Mouse (Mus musculus) neural tube, embryonic 10.5 days (tissue): Measurements from ENCODE around the gene Ubr7.

ENCODE experiments used
- DNase-seq: peaks from one replicate; pipeline ENCODE4 v3.0.0-alpha.2; 2017; ENCODE audit warnings: low spot score; ENCODE audit errors: extremely low spot score

Ubr7 gene

DNA sequence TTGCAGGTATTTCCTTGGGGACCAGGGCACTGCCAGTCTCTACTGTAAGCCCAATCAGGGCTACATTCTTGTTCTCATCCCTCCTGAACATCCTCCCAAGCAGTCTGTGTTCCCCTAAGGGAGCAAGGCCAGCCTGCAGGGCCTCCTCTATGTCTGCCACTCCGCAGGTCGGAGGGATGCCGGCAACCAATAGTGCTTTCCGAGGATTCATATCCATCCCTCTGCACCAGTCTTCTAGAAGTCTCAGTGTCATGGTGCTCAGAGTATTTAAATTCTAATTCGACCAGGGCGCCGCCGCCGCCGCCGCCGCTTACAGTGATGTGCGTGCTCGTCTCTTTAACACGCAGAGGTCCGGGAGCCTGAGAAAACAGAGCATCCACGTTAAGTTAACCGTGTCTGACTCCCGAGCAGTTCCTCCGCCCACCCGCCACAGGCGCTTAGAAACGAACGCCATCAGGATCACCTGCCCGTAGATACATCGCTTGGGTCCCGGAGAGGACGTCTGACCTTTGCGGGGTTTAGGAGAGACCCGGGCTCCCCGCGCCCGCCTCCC is 14.7 kb upstream of the Ubr7 start:
- no peak for DNase-seq

DNA sequence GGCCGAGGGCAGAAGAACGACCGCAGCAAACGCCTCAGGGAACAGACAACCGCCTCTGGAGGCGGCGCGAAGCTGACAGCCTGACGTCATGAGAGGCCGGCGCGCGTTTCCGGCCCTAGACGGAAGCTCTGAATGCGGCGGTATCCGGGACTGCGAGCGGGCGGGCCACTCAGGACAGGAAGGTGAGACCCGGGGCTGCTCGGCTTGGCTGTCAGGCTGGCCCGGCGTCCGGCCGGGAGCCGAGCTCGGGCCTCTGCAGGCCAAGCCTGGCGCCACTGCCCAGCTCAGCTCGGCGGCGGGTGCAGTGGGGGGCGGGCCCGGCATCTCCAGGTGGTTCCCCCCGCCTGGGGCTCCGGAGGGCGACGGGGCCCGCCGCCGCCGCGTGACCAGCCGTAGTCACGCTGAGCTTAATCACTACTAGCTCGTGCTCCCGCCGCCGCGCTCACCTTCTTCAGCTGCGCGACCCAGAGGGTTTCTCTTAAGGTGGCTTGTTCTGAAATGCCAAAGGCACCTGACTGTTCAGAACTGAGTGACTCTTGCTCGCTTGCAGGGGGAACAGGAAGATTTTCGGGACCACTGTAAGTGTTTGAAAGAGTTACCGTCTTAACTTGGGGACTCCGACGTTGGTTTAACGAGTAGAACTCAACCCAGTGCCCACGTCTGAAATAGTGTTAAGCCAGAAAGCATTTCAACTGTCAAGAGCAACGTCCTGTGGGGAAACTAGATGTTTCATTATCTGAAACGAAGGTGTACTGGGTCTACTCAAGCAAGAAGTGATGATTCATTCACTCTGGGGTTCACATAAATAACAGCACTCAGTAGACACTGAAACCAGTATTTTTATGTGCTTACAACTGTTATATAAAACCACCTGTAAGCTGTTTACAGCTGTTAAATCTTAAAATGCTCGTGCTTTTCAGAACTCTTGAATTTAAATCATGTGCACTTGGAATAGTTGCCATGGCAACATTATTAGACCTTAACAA is 13.9 kb upstream of the Ubr7 start, which contains the start of the genes Moap1 and Tmem251:
Moap1 (minus strand) TSS at position 73 of the 986 bp plus-strand sequence.
Tmem251 (plus strand) TSS at position 174 of the 986 bp plus-strand sequence.
- peak; percentile 93 for DNase-seq

DNA sequence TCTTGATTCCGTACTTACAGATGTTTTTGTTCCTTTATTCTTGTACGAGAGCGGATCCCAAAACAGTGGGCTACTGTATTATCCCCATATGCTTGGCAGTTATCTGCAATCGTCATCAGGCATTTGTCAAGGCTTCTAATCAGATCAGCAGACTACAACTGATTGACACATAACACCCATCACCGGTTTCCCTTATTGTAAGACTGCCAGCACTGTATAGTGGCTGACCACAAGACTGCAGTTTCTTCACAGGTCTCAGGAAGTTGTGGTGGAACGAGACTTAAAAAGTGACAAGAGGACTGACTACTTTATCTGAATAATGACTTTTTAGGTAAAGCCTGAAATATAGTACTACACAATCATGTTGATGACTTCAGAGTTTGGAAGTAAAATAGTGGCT is 12.9 kb upstream of the Ubr7 start:
- no peak for DNase-seq

DNA sequence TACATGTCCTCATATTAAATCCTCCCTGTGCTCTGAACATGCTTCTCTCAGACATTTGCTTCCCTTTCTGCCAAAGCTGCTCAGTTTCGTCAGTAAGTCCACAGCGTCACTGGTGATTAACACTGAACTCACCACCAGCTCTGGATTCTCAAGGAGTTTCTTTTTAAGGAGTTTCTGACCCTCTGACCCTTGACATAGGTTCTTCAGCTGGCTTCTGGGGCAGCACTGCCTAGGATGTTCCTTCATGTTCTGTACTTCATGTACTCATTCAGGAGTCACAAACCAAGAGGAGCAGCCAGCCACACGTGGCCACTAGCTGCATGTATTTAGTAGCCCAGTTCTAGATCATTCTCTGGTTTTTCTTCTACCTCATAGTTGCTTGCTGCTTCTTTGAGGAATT is 9.5 kb upstream of the Ubr7 start:
- DNase-seq, result no peak

DNA sequence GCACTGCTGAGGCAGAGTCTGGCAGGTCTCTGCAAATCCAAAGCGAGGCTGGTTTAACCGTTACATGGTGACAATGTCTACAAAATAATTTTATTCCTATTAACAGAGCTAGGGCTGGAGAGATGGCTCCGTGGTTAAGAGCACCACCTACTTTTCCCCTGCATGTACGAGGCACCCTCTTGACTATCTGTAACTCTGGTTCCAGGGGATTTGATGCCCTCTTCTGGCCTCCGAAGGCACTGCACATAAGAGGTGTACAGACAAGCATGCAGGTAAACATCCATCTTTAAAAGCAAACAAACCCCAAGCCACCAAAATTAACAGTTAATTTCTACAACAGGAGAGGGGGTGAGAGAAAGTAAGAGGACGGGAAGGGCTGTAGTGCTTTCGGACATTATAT is 1.5 kb upstream of the Ubr7 start:
- DNase-seq, result no peak

DNA sequence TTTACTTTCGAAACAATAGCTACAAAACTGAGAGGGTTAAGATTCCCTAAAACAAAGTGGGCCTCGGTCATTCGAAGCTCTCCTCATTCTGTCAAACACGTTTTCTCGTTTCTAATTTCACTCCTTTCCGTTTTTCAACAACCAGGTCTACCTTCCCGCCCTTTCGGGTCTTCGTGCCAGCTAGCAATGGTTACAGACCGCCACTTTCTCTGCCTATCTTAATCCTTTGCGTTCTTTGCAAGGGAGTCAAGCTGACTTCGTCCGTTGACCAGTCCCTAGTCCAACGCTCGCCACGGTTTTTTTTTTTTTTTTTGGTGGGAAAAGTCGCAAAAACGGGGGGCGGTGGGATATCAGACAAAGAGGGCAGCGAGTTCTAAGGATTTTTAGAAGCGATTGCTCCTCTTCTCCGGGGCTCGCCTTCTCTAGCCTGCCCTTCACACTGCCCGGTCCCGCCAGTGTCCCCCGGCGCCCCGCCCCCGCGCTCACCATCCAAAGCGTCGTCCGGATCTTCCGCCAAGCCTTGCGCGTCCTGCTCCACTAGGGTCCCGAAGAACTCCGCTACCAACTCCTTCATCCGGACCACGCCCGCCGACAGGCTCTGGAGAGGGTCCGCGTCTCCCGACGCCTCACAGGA is 595 bp upstream of the Ubr7 start:
- DNase-seq, result no peak

DNA sequence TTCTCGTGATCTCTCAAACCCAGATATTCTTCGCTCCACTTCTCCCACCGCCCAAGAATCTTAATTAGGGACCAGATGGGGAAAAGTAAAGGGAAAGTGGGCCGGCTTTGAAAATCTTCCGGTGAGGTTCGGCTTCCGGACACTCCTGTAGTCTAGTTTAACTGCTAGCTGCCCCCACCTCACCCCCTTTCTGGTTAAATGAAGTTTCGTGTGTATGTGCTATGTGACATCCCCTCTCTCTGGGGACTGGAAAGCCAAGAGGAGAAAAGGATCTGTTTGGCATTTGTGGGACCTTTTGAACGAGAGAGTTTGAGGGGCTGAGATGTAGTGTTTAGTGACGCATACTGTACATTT is 613 bp downstream of the Ubr7 start, which contains the start of gene Gm20604:
Gm20604 (minus strand) TSS at position 270 of the 354 bp plus-strand sequence.
- no peak for DNase-seq

DNA sequence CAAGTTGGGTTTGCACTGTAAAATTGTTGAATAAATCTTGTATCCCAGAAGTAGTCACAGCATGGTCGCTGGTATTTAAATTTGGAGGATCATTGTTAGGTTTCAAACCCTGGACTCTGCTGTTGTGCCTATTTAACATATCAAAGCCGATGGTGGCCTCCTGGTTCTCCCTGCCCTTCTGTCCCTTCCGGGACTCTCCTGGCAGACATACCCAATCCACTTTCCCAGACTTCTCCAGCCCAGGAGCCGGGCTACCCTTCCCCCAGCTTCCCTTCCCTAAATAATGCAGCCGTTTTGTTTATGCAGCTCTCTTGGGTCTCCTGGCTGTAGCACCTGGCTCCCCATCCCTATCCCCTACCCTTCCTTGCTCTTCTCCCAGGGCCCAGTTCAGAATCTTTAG is 1.2 kb downstream of the Ubr7 start:
- no peak for DNase-seq

DNA sequence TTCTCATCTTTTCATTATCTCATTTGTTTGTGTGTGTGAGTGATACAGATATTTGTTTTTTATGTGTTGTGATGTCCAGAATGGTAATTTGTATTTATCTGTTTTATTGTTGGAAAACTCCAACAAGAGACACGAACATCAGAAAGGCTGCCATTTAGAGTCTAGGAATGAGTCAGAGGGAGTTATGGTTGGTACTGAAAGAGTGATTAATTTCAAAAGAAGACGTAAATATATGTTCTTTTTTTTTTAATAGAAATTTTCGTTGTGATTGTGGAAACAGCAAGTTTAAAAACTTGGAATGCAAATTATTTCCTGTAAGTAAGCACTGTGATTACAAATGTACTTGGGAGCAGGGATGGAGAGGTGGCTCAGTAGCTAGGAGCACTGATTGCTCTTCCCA is 3.9 kb downstream of the Ubr7 start:
- no peak for DNase-seq

DNA sequence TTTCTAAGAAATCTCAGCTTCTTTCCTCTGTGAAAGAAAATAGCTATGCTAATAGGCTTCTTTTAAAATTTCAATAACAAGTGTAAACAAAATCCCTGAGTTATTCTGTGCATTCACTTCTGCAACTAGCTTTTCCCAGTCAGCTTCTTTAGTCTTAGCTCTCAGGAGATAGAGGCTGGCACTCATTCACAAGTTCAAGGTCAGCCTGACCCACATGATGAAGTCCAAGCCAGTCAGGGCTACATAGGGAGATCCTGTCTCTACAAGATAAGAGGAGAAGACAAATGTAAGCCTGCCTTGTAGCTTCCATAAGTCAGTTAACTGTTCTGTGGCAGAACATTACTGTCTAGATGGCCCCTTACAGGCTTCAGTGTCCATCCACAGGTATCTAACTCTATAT is 5.9 kb downstream of the Ubr7 start:
- DNase-seq, result no peak

DNA sequence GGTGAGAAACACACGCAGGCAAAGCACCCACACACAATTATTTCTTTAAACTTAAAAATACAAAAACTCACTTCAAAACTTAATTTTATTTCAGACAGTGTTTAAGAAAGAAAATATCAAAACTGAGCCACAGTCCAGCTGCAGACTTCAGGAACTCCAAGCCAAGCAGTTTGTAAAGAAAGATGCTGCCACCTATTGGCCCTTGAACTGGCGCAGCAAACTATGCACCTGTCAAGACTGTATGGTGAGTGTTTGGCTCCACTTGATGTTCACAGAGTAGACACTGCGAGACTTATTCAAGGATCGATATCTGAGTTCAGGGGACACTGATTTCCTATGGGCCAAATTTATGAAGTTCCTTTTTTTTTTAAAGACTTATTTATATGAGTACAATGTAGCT is 11.2 kb downstream of the Ubr7 start:
- no peak for DNase-seq

DNA sequence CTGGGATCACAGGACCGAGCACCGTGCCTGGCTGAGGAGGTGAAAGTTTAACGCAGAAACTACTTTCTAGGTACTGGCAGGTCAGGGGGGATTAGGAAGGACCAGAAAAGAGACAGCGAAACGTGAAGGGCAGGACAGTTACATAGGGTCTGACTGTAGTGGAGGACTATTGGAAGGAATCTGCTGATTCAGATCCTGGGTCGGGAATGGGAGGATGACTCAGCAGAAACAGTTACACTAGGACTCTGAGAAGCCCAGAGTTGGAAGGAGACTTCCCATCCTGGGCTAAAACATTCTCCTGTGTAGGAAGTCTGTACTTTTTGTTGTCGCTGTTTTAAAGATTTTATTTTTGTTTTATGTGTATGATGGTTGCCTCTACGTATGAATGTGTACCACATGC is 13.8 kb downstream of the Ubr7 start:
- DNase-seq, result no peak

DNA sequence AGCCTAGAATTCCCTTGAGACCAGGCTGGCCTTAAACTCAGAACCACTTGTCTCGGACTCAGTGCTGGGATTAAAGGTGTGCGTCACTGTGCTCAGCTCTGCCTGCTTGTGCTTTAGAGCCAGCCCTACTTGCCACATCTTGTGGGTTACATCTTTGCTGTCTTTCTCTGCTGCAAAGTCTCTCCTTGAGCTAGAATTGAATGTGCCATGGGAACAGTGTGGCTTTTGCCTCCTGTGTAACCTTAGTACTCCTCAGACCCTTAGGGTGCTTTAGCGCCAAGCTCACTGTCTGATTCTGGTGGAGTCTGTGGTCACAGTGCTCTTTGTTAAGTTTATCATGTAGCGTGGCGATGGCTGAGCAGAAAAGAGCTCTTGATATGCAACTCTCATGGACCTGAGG is 14.9 kb downstream of the Ubr7 start:
- DNase-seq, result no peak

DNA sequence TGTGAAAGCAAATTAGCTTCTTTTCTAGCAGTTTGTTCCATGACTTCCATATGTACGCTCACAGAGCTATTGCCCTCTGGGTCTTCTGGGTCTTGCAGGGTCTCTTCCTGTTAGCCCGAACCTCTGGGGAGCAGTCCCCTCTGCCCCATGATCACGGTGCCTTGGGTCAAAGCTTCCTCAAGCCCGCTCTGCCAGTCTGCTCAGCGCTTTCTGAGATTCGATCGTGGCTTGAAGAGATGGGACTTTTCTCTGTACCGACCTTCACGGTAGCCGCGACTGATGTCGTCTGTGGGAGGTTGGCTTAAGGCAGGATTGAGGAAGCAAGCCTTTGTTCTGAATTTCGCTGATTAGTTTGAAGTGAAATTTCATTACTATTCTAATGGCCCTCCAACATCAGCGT is 18.3 kb downstream of the Ubr7 start:
- no peak for DNase-seq

DNA sequence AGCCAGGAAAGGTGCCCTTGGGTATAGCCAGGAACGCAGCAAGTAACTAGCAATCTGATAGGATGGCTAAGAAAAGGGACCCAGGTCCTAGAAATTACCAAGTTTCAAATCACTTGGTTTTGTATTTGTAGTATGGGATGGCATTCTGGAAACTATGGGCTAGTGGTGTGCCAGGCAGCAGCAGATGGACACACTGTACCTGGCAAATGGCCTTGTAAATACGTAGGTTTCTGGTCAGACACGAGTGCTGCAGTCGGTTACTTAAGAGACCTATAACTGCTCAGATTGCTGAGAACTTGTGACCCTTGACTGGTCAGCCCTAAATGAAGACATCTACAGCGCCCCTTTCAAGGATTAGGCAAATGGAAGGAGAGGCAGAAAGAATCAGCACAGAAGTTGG is 20.4 kb downstream of the Ubr7 start:
- no peak for DNase-seq

DNA sequence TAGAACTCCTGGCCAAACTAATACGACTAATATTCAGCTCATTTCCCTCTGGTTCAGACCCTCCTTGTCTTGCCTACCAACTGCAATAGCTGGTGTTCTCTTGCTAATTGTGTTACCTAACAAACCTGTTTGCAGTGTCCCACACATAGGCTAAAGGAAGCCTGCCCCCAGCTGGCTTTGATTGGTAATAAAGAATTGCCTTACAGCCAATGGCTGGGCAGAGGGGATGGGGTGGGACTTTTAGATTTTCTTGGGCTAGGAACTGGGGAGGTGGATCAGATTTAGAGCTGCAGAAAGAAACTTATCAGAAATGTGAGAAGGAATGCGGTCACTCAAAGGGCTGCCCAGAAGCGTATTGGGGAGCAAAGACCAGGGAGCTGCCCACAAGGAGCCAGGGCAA is 21.7 kb downstream of the Ubr7 start:
- DNase-seq, result no peak

DNA sequence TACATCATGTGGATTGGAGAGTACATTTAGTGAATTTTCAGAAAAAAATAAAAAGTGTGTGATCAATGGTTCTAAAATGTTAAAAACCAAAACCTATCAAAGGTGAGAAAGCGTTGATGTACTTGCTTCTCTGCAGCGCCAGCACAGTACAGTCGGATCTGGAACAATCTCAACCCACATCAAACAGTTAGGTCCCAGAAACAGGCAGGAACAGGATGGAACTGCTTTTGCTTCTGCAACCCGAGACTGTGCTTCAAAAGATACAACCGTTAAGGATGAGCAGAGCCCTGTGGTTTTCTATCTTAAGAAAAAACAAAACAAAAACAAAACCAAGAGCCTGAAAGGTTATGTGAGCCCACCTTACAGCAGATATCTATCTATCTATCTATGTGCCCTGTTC is 25.1 kb downstream of the Ubr7 start:
- DNase-seq, result no peak

DNA sequence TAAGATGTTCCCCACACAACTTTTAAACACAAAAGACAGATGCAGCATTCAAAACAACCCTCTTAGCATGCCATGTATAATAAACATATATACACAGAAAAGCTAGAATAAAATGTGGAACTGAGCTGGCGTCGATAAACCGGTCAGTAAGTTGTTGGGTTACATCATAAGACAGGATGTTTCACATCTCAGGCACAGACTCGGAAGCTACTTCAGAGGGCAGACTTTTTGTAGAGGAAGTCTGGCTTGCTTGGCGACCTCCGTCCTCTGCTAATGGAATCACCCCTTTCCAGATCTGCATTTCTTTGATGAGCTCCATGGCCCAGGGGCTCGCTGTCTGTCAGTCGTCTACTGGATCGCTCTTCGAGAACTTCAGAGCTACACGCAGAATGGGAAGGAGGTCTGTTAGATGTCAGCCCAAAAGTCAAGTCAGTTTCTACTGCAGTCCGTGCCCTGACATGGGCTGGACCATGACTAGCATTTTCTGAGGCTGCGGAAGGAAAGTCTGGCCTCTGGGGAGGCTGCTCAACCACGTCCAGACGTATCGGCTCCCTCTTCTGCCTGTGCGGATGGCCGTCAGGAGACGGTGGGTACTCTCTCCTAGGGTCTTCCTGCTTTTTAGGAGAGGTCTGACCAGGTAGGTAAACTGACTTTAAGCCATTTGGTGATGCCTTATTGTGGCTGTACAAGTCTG is 27.3 kb downstream of the Ubr7 start:
- no peak for DNase-seq

DNA sequence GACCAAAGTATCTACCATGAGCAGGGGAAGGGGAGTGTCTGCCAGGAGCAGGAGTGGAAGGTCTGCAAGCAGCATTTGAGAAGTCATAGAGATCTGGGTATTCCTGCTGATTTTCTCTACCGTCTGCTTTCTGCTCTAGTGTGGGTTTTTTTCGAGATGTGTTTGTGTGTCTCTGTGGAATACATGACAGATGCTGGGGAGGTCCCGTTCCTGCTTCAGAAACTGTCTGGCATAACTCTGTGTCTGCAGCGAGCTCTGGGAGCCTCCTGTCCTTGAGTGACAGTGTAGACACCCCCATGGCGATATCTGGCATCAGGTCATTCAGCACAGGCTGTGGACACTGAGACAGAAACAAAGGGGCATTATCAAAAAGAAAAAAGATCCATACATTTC is 27.8 kb downstream of the Ubr7 start:
- DNase-seq, result no peak

DNA sequence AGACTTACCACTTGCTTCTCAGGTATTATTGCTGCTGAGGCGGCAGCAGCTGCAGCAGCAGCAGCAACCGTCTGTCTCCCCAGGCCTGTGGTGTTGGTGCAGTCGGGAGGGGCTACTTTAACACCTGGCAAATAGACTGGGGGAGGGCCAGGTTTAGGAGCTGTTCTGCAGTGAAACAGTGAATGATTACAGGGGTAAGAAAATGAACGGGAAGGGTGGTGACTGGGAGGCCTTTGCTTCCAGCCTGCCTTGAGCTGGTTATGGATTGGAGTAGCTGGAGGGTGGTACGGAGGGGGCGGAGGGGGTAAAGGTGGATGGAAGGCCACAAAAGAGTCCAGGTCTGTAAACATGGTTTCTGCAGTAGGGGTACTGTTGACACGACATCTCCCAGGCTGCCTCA is 30.2 kb downstream of the Ubr7 start:
- no peak for DNase-seq

DNA sequence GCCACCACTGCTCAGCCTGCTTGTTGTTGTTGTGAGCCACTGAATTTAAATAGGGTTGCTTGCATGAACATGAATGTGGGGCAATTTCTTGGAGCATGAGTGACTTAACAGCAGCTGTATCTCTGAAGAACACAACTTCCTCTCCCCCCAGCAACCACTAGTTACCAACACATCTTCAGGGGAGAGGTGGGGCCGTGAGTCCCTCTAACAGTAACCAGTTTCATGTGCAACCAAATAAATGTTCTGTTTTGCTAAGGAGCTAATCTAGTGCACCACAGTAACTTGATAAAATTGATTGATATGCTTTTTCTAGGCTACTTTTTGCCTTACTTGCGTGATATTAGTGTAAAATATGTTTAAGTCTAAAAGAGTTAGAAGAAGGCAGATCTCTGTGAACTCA is 41.8 kb downstream of the Ubr7 start:
- no peak for DNase-seq

DNA sequence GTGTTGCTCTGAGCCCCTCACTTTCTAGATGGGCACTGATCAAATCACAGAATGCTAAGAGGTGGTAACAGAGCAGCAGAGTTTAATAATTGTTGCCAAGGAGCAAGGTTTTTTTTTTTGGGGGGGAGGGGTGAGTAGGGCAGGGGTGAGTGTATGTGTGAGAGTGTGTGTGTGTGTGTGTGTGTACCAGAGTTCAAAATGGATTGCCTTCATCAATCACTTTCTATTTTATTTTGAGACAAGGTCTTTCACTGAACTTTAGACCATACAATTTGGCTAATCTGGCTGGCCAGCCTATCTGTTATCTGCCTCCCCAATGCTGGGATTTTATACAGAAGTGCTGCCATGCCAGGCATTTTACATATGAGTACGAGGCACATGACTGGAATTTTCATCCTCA is 57.1 kb downstream of the Ubr7 start:
- DNase-seq, result no peak
